Mouse (Mus musculus): ENCODE measurements at regions not wholly inside any gene's neighbourhood (a gene's known extent, or its start where the extent isn't known, plus 50 kb on each side); places are given as distances from the start of the nearest gene placed in this dataset.

DNA sequence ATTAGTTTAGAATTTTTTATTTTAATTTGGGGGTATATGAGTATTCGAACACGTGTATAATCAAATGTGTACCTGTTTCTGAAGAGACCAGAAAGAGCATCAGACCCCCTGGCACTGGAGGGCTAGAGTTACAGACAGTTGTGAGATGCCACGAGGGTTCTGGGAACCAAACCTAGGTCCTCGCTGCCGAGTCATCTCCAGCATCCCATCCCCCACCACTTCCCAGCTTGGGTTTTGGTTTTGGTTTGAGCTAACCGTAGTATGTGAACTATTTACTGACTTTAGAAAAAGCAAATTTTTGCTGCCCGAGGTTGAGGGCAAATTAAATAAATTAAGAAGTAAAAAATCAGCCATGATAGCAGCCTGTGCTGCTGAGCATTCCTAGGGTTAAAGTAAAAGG, 74.9 kb upstream of the Epcam start:
- Histone ChIP-seq H3K9ac (ENCODE audit: low read depth, poor library complexity, severe bottlenecking) (no peak overlapping the region), H3K36me3 (ENCODE audit: control insufficient read depth, insufficient read depth, low read length, poor library complexity, severe bottlenecking) (no peaks in the 10 kb centered on the region), H3K4me1 (ENCODE audit: control insufficient read depth, insufficient read depth, low read length) (peaks cover 2% of the 10 kb centered on the region), H3K9me3 (replicated peaks; ENCODE audit: control insufficient read depth, insufficient read depth, low read length, poor library complexity, severe bottlenecking) (no peaks in the 10 kb centered on the region), H3K4me3 (ENCODE audit: low read depth, low read length) (no peak overlapping the region), H3K27me3 (ENCODE audit: control insufficient read depth, insufficient read depth, low read length, poor library complexity, severe bottlenecking) (no peaks in the 10 kb centered on the region), H3K27ac (ENCODE audit: insufficient read depth, low read length) (no peak overlapping the region)
- TF ChIP-seq EP300 (IDR thresholded peaks at IDR 0.05; ENCODE audit: insufficient read depth, low read depth, low read length) (no peak), POLR2A (IDR thresholded peaks at IDR 0.05; ENCODE audit: insufficient read depth, low read length) (no peak), CTCF (IDR thresholded peaks at IDR 0.05; ENCODE audit: low read depth, low read length) (no peak)

DNA sequence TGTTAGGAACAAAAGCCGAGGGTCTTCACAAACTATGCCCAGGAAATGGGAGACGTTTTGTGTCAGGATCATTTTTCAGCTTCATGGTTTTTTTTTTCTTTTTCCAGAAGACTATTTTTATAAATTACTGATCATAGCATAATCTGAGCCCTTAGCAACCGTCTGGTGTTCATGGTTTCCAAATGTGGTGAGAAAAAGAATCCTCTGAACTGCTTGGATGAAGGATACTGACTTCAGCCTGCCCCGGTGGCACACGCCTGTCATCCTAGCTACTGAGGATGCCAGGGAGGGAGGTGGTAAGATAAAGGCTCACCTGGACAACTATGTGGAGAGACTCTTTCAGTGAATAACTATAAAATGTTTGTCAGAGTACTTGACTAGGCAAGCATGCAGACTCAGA, 72.4 kb upstream of the Epcam start:
- no peak overlapping the region for H3K9ac ChIP-seq (ENCODE audit: low read depth, poor library complexity, severe bottlenecking)
- no peaks in the 10 kb centered on the region for H3K36me3 ChIP-seq (ENCODE audit: control insufficient read depth, insufficient read depth, low read length, poor library complexity, severe bottlenecking)

DNA sequence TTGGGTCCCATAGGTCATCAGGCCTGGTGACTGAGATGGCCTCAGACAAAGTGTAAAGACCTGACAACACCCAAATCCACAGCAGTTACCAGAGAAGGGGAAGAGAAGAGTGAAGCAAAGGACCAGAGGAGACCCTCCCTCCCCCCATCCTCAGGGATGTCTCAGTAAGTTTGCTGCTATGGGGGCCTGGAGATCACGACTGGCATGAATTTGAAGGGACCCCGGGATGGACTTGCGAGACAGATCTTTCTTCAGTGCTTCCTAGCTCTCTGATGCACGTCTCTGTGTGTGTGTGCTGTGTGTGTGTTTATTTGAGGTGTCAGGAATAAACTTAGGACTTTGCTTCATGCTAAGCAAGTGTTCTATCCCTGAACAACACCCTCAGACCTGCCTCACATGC, 70.1 kb upstream of the Epcam start:
- Histone ChIP-seq H3K9me3 (replicated peaks; ENCODE audit: control insufficient read depth, insufficient read depth, low read length, poor library complexity, severe bottlenecking) (no peaks in the 10 kb centered on the region), H3K4me1 (ENCODE audit: control insufficient read depth, insufficient read depth, low read length) (peaks cover 11% of the 10 kb centered on the region), H3K27me3 (ENCODE audit: control insufficient read depth, insufficient read depth, low read length, poor library complexity, severe bottlenecking) (no peaks in the 10 kb centered on the region), H3K4me3 (ENCODE audit: low read depth, low read length) (no peak overlapping the region), H3K9ac (ENCODE audit: low read depth, poor library complexity, severe bottlenecking) (no peak overlapping the region), H3K27ac (ENCODE audit: insufficient read depth, low read length) (no peak overlapping the region), H3K36me3 (ENCODE audit: control insufficient read depth, insufficient read depth, low read length, poor library complexity, severe bottlenecking) (no peaks in the 10 kb centered on the region)
- TF ChIP-seq CTCF (IDR thresholded peaks at IDR 0.05; ENCODE audit: low read depth, low read length) (no peak), EP300 (IDR thresholded peaks at IDR 0.05; ENCODE audit: insufficient read depth, low read depth, low read length) (no peak), POLR2A (IDR thresholded peaks at IDR 0.05; ENCODE audit: insufficient read depth, low read length) (no peak)

More for the DNA sequence above, 72.4 kb upstream of the Epcam start:
- H3K9me3 ChIP-seq (replicated peaks; ENCODE audit: control insufficient read depth, insufficient read depth, low read length, poor library complexity, severe bottlenecking): no peaks in the 10 kb centered on the region
- H3K27me3 ChIP-seq (ENCODE audit: control insufficient read depth, insufficient read depth, low read length, poor library complexity, severe bottlenecking): no peaks in the 10 kb centered on the region
- H3K4me1 ChIP-seq (ENCODE audit: control insufficient read depth, insufficient read depth, low read length): peaks cover 5% of the 10 kb centered on the region
- no peak overlapping the region for H3K27ac ChIP-seq (ENCODE audit: insufficient read depth, low read length)
- TF ChIP-seq EP300 (IDR thresholded peaks at IDR 0.05; ENCODE audit: insufficient read depth, low read depth, low read length) (no peak), POLR2A (IDR thresholded peaks at IDR 0.05; ENCODE audit: insufficient read depth, low read length) (no peak), CTCF (IDR thresholded peaks at IDR 0.05; ENCODE audit: low read depth, low read length) (no peak)
- no peak overlapping the region for H3K4me3 ChIP-seq (ENCODE audit: low read depth, low read length)

DNA sequence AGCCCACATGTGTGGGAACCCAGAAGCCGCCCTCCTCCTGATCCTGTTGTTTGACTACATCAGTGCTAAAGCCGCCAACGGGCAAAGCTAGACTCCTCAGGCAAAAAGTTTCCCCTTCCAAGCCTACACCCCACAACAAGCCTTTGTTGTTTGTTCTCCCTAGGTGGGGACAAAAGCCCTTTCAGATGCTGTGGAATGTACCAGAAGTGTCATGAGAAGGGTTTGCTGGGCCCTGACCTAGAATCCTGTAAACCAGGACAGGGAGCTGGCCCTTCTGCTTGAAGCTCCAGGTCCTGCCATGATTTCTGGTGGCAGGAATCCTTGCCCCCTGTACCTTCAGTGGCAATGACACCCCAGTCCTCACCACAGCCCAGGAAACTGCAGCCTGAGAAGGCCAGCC, 69.5 kb upstream of the Epcam start:
- no peaks in the 10 kb centered on the region for H3K36me3 ChIP-seq (ENCODE audit: control insufficient read depth, insufficient read depth, low read length, poor library complexity, severe bottlenecking)
- H3K4me1 ChIP-seq (ENCODE audit: control insufficient read depth, insufficient read depth, low read length): peaks cover 13% of the 10 kb centered on the region
- H3K27ac ChIP-seq (ENCODE audit: insufficient read depth, low read length): no peak overlapping the region
- H3K9me3 ChIP-seq (replicated peaks; ENCODE audit: control insufficient read depth, insufficient read depth, low read length, poor library complexity, severe bottlenecking): no peaks in the 10 kb centered on the region
- no peak overlapping the region for H3K4me3 ChIP-seq (ENCODE audit: low read depth, low read length)
- TF ChIP-seq EP300 (IDR thresholded peaks at IDR 0.05; ENCODE audit: insufficient read depth, low read depth, low read length) (no peak), POLR2A (IDR thresholded peaks at IDR 0.05; ENCODE audit: insufficient read depth, low read length) (no peak), CTCF (IDR thresholded peaks at IDR 0.05; ENCODE audit: low read depth, low read length) (no peak)
- no peak overlapping the region for H3K9ac ChIP-seq (ENCODE audit: low read depth, poor library complexity, severe bottlenecking)
- no peaks in the 10 kb centered on the region for H3K27me3 ChIP-seq (ENCODE audit: control insufficient read depth, insufficient read depth, low read length, poor library complexity, severe bottlenecking)

DNA sequence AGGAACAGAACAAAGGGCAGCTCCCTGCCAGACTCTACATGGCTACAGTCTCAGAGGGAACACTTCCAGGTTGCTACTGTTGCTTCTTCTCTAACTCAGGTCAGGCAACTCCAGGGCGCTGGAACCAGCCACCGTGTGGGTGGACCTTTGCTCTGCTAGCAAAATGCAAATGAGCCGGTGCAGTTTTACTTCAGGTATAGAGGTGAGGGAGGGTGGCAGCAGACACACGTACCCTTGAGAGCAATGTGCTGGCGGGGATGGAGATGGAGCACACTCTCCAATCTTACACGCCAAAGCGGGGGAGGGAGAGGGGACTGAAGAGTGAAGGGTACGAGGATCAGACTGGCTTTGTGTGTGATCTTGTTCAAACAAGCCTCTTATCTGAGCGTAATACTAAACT, 68.8 kb upstream of the Epcam start:
- no peak overlapping the region for H3K9ac ChIP-seq (ENCODE audit: low read depth, poor library complexity, severe bottlenecking)
- H3K27me3 ChIP-seq (ENCODE audit: control insufficient read depth, insufficient read depth, low read length, poor library complexity, severe bottlenecking): no peaks in the 10 kb centered on the region
- peaks cover 13% of the 10 kb centered on the region for H3K4me1 ChIP-seq (ENCODE audit: control insufficient read depth, insufficient read depth, low read length)
- TF ChIP-seq EP300 (IDR thresholded peaks at IDR 0.05; ENCODE audit: insufficient read depth, low read depth, low read length) (no peak), POLR2A (IDR thresholded peaks at IDR 0.05; ENCODE audit: insufficient read depth, low read length) (no peak), CTCF (IDR thresholded peaks at IDR 0.05; ENCODE audit: low read depth, low read length) (no peak)
- H3K4me3 ChIP-seq (ENCODE audit: low read depth, low read length): no peak overlapping the region
- H3K9me3 ChIP-seq (replicated peaks; ENCODE audit: control insufficient read depth, insufficient read depth, low read length, poor library complexity, severe bottlenecking): no peaks in the 10 kb centered on the region
- H3K36me3 ChIP-seq (ENCODE audit: control insufficient read depth, insufficient read depth, low read length, poor library complexity, severe bottlenecking): no peaks in the 10 kb centered on the region
- H3K27ac ChIP-seq (ENCODE audit: insufficient read depth, low read length): no peak overlapping the region

DNA sequence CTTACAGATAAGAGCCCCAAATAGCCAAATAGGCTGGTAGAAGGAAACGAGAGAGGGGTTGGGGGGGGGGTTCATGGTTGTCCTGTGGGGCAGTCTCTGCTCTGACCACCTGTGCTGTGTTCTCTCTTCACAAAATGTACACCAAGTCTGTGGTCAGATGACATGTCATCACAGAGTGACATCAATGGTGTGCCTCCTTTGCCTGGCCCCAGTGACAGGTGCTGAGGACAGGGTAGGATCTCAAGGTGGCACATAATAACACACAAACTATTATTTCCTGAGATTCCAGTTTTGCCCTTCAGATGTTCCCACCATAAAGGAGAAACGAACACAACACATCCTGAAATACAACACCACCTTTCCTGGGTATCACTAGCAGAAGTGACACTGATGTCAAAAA, 68.3 kb upstream of the Epcam start:
- H3K27ac ChIP-seq (ENCODE audit: insufficient read depth, low read length): no peak overlapping the region
- no peaks in the 10 kb centered on the region for H3K27me3 ChIP-seq (ENCODE audit: control insufficient read depth, insufficient read depth, low read length, poor library complexity, severe bottlenecking)
- H3K9ac ChIP-seq (ENCODE audit: low read depth, poor library complexity, severe bottlenecking): no peak overlapping the region
- peaks cover 13% of the 10 kb centered on the region for H3K4me1 ChIP-seq (ENCODE audit: control insufficient read depth, insufficient read depth, low read length)
- H3K4me3 ChIP-seq (ENCODE audit: low read depth, low read length): no peak overlapping the region
- no peaks in the 10 kb centered on the region for H3K36me3 ChIP-seq (ENCODE audit: control insufficient read depth, insufficient read depth, low read length, poor library complexity, severe bottlenecking)
- no peaks in the 10 kb centered on the region for H3K9me3 ChIP-seq (replicated peaks; ENCODE audit: control insufficient read depth, insufficient read depth, low read length, poor library complexity, severe bottlenecking)
- TF ChIP-seq POLR2A (IDR thresholded peaks at IDR 0.05; ENCODE audit: insufficient read depth, low read length) (no peak), EP300 (IDR thresholded peaks at IDR 0.05; ENCODE audit: insufficient read depth, low read depth, low read length) (no peak), CTCF (IDR thresholded peaks at IDR 0.05; ENCODE audit: low read depth, low read length) (no peak)

Data from ES-Bruce4 (cell line).